In genomic region chr2:31827877-31828276, GRCm38 (mm10) we compare ENCODE assay signal across 9 mouse cellular contexts. TPM values are rescaled to one million over a fixed set of nuclear protein-coding genes. Genes with fewer than 3 reads are reported as not detected.
DNase-seq lines count a peak whose midpoint lies in the region; ATAC-seq lines count a peak whose summit lies in the region.
"Had no signal": no experiment of that assay in that cellular context is flagged by ENCODE, and none has a peak within 500 bp of the region (broad histone marks: within the 10 kb centered on the region; RNA-seq: fewer than 3 reads in every experiment).

No protein-coding gene starts in this region.

- intact Hi-C loops in left cerebral cortex, postnatal 10 days (cut with DNase I), result no loop called here

- H3K4me3 ChIP-seq in hindbrain, embryonic 10.5 days, result no peak overlapping the region
- no peak overlapping the region for H3K4me3 ChIP-seq in hindbrain, embryonic 11.5 days (ENCODE audit: low read depth, low read length)
- no peak overlapping the region for H3K4me3 ChIP-seq in heart, embryonic 11.5 days (ENCODE audit: low read depth, low read length)

- H3K4me1 ChIP-seq in hindbrain, embryonic 10.5 days (replicated peaks), result peaks cover 54% of the 10 kb centered on the region
- H3K4me1 ChIP-seq in hindbrain, embryonic 11.5 days (replicated peaks; ENCODE audit: control insufficient read depth, insufficient read depth, low read length), result peaks cover 4% of the 10 kb centered on the region; the same call in 1 of the 2 replicates
- peaks cover 6% of the 10 kb centered on the region for H3K4me1 ChIP-seq in heart, embryonic 11.5 days (ENCODE audit: control insufficient read depth, insufficient read depth, low read length)

- H3K9ac ChIP-seq in hindbrain, embryonic 11.5 days (ENCODE audit: low read depth, low read length), result no peak overlapping the region
- H3K9ac ChIP-seq in heart, embryonic 11.5 days (ENCODE audit: low read depth, low read length), result no peak overlapping the region

- H3K4me2 ChIP-seq in hindbrain, embryonic 11.5 days (replicated peaks; ENCODE audit: low read depth, low read length), result no peak overlapping the region
- no peak overlapping the region for H3K4me2 ChIP-seq in heart, embryonic 11.5 days

- DNase-seq in hindbrain, embryonic 10.5 days (ENCODE audit: low spot score), result no peak
- no peak for DNase-seq in hindbrain, embryonic 11.5 days (ENCODE audit: low spot score)
- DNase-seq in adrenal gland, postnatal 36 days, result peak; percentile 46 to 65
- peak; percentile 43 to 46 for DNase-seq in frontal cortex, postnatal 36 days (ENCODE audit: low spot score in 2 of 2)
- DNase-seq in left cerebral cortex, postnatal 10 days (ENCODE audit: extremely low spot score in 1 of 2, low spot score in 2 of 2), result peak; percentile 83 to 86
- no peak for DNase-seq in embryo, embryonic 10 days (ENCODE audit: low spot score)

- H3K27me3 ChIP-seq in hindbrain, embryonic 10.5 days (ENCODE audit: insufficient read depth, poor library complexity, severe bottlenecking), result peaks cover 15% of the 10 kb centered on the region
- H3K27me3 ChIP-seq in hindbrain, embryonic 11.5 days (ENCODE audit: control insufficient read depth, insufficient read depth, low read length), result no peaks in the 10 kb centered on the region; the same call in 1 of the 2 replicates
- peaks cover 35% of the 10 kb centered on the region for H3K27me3 ChIP-seq in heart, embryonic 11.5 days (ENCODE audit: control insufficient read depth, insufficient read depth, low read length)

- 70% methylated on average over 7 of the region's 7 CpGs for WGBS in hindbrain, embryonic 10.5 days
- 63% methylated on average over 7 of the region's 7 CpGs for whole genome bisulfite sequencing in hindbrain, embryonic 11.5 days
- 51% methylated on average over 7 of the region's 7 CpGs for WGBS in heart, embryonic 11.5 days (ENCODE audit: insufficient replicate concordance)

- H3K36me3 ChIP-seq in hindbrain, embryonic 10.5 days, result no peaks in the 10 kb centered on the region
- no peaks in the 10 kb centered on the region for H3K36me3 ChIP-seq in hindbrain, embryonic 11.5 days (ENCODE audit: control insufficient read depth, insufficient read depth, low read length)
- H3K36me3 ChIP-seq in heart, embryonic 11.5 days (ENCODE audit: control insufficient read depth, insufficient read depth, low read length), result no peaks in the 10 kb centered on the region

- H3K27ac ChIP-seq in hindbrain, embryonic 10.5 days, result peak overlapping the region; percentile 46; the same call in 1 of the 2 replicates
- H3K27ac ChIP-seq in hindbrain, embryonic 11.5 days (ENCODE audit: low read depth, low read length), result no peak overlapping the region
- H3K27ac ChIP-seq in heart, embryonic 11.5 days (ENCODE audit: low read depth, low read length), result no peak overlapping the region

- no peaks in the 10 kb centered on the region for H3K9me3 ChIP-seq in hindbrain, embryonic 10.5 days
- H3K9me3 ChIP-seq in hindbrain, embryonic 11.5 days (ENCODE audit: control insufficient read depth, low read length), result no peaks in the 10 kb centered on the region
- no peaks in the 10 kb centered on the region for H3K9me3 ChIP-seq in heart, embryonic 11.5 days (replicated peaks; ENCODE audit: control insufficient read depth, low read length)

- no peak for ATAC-seq in hindbrain, embryonic 11.5 days (ENCODE audit: low FRiP score)
- no peak for ATAC-seq in heart, embryonic 11.5 days (replicated peaks; ENCODE audit: insufficient number of reproducible peaks, low FRiP score, low TSS enrichment)
- no peak for ATAC-seq in granulocyte monocyte progenitor cell, adult 5-6 weeks (replicated peaks; ENCODE audit: poor library complexity, severe bottlenecking)

RNA-seq across cellular contexts. Expression of gene Qrfp, which starts 17.5 kb away (rescaled TPM):
- 0.12 and 0.20 TPM in 2 replicates for polyA plus RNA-seq in hindbrain, embryonic 10.5 days (2016; fragmentation: Nextera tagmentation; extraction: Ambion mirVana)
- 0.08 and 0.28 TPM in 2 replicates for polyA plus RNA-seq in hindbrain, embryonic 11.5 days (2014; fragmentation: Nextera tagmentation; extraction: Ambion mirVana)
- not detected for total RNA-seq in adrenal gland, postnatal 36 days (2021)
- total RNA-seq in left cerebral cortex, postnatal 10 days (2021), result not detected
- not detected in 2 replicates for polyA plus RNA-seq in heart, embryonic 11.5 days (2014; fragmentation: Nextera tagmentation; extraction: Ambion mirVana)
- not detected in 2 replicates for total RNA-seq in granulocyte monocyte progenitor cell, adult 5-6 weeks (2014; fragmentation: Nextera tagmentation)
- not detected in 2 replicates for total RNA-seq in granulocyte monocyte progenitor cell, adult 5-6 weeks (2017)
- total RNA-seq: left cerebral cortex, adult 8-10 months had no signal

RNA-seq across cellular contexts. Expression of gene Fibcd1, which starts 17.9 kb away (rescaled TPM):
- polyA plus RNA-seq in hindbrain, embryonic 10.5 days (2016; fragmentation: Nextera tagmentation; extraction: Ambion mirVana), result 0.60 and 2.0 TPM in 2 replicates
- 0.74 and 0.91 TPM in 2 replicates for polyA plus RNA-seq in hindbrain, embryonic 11.5 days (2014; fragmentation: Nextera tagmentation; extraction: Ambion mirVana)
- total RNA-seq in adrenal gland, postnatal 36 days (2021), result under 1 TPM in 1 of 2 experiments, not detected in 1; 0.07 TPM
- total RNA-seq in left cerebral cortex, postnatal 10 days (2021), result 10 to 100 TPM in 1 of 2 experiments, 1 to 10 TPM in 1; 7.0 to 13.3 TPM
- 0.06 TPM in 1 of 2 replicates, not detected in the other for polyA plus RNA-seq in heart, embryonic 11.5 days (2014; fragmentation: Nextera tagmentation; extraction: Ambion mirVana)
- not detected in 2 replicates for total RNA-seq in granulocyte monocyte progenitor cell, adult 5-6 weeks (2014; fragmentation: Nextera tagmentation)
- total RNA-seq in granulocyte monocyte progenitor cell, adult 5-6 weeks (2017), result not detected in 2 replicates

RNA-seq across cellular contexts. Expression of gene Lamc3, which starts 59.2 kb away (rescaled TPM):
- polyA plus RNA-seq in hindbrain, embryonic 10.5 days (2016; fragmentation: Nextera tagmentation; extraction: Ambion mirVana), result 8.4 and 8.6 TPM in 2 replicates
- polyA plus RNA-seq in hindbrain, embryonic 11.5 days (2014; fragmentation: Nextera tagmentation; extraction: Ambion mirVana), result 4.8 and 5.0 TPM in 2 replicates
- 10 to 100 TPM; 13.7 to 20.1 TPM for total RNA-seq in adrenal gland, postnatal 36 days (2021)
- total RNA-seq in left cerebral cortex, postnatal 10 days (2021), result 1 to 10 TPM; 8.8 to 9.2 TPM
- 1.0 and 1.5 TPM in 2 replicates for polyA plus RNA-seq in heart, embryonic 11.5 days (2014; fragmentation: Nextera tagmentation; extraction: Ambion mirVana)
- total RNA-seq in granulocyte monocyte progenitor cell, adult 5-6 weeks (2014; fragmentation: Nextera tagmentation), result not detected in 2 replicates
- total RNA-seq in granulocyte monocyte progenitor cell, adult 5-6 weeks (2017), result not detected in 2 replicates

Comparison
In these comparisons a context has a peak if more than half of its experiments do, and no peak if none do; other contexts are left out.
1. DNase-seq: peak in adrenal gland, postnatal 36 days (2 of 2), frontal cortex, postnatal 36 days (2 of 2) and left cerebral cortex, postnatal 10 days (2 of 2); none in hindbrain, embryonic 10.5 days (single experiment), hindbrain, embryonic 11.5 days (single experiment) and embryo, embryonic 10 days (single experiment).
2. RNA of gene Fibcd1, which starts 17.9 kb away (total RNA-seq): 7.0 to 13.3 TPM in left cerebral cortex, postnatal 10 days; 0.07 TPM in adrenal gland, postnatal 36 days and not detected in granulocyte monocyte progenitor cell, adult 5-6 weeks; every median in the first group is over 4 times any median in the second.
3. RNA of gene Lamc3, which starts 59.2 kb away (total RNA-seq): 13.7 to 20.1 TPM in adrenal gland, postnatal 36 days and 8.8 to 9.2 TPM in left cerebral cortex, postnatal 10 days; not detected in granulocyte monocyte progenitor cell, adult 5-6 weeks; every median in the first group is over 4 times any median in the second.